Mouse (Mus musculus) brain, embryonic 14.5 days (tissue): ENCODE results near the gene Il4i1.

Experiments
- CTCF ChIP-seq: fragments of 200-500 bp; IDR thresholded peaks from 2 replicates; pipeline ENCODE4 v1.5.1; 2012; ENCODE audit warnings: inconsistent platforms, mild to moderate bottlenecking, moderate library complexity, borderline replicate concordance; ENCODE audit not compliant: insufficient read depth, insufficient read length; ENCODE audit errors: extremely low read depth
- POLR2A ChIP-seq: fragments of 200-500 bp; IDR thresholded peaks from 2 replicates; pipeline ENCODE4 v1.6.1; 2012; ENCODE audit warnings: mild to moderate bottlenecking, inconsistent platforms, borderline replicate concordance; ENCODE audit not compliant: poor library complexity, insufficient read depth, insufficient read length, severe bottlenecking; ENCODE audit errors: extremely low read depth

DNA sequence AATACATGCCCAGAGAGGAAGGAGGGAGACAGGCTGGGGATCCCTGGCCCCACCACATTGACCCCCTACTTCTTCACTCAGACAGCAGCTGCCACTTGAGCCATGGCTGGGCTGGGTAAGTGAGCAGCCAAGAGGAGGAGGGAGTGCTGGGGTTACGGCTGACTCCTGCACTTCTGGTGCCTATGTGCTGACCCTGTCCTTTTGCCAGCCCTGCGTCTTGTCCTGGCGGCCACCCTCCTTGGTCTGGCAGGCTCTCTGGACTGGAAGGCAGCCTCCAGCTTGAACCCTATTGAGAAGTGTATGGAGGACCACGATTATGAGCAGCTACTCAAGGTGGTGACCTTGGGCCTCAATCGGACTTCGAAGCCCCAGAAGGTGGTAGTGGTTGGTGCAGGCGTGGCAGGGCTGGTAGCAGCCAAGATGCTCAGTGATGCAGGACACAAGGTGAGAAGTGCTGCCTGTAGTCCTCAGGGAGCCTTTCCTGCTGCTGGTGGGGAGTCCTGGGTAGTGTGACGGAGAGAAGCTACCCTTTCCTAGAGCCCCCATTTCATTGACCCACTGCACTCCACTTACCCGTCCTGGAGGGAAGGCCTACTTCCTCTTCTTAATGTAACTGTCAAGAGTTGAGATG, 20.4 kb downstream of the Il4i1 start:
- TF ChIP-seq CTCF: no peak
- no peak for TF ChIP-seq POLR2A
